Mouse (Mus musculus) midbrain, embryonic 16.5 days (tissue): Measurements from ENCODE around the gene Erc2. TPM values are rescaled to one million over a fixed set of nuclear protein-coding genes. Genes with fewer than 3 reads are reported as not detected.

Experiments used
- polyA plus RNA-seq: library from polyadenylated mRNA; unstranded; fragments of >200 nt; fragmentation: Nextera tagmentation; extraction: Ambion mirVana; gene quantifications from 2 replicates; pipeline ENCODE4 v1.2.1, GENCODE M21; 2015

Gene Erc2
- polyA plus RNA-seq, 1 experiment from 2014 or later, result 94.2 TPM

Other genes starting within 250 kb of the Erc2 start
- 15.0 and 18.1 TPM in 2 replicates for gene Fam208a, start 193.6 kb upstream of the Erc2 start, polyA plus RNA-seq
- 8.9 and 10.1 TPM in 2 replicates for gene Ccdc66, start 114.0 kb upstream of the Erc2 start, polyA plus RNA-seq